In the genomic region with DNA sequence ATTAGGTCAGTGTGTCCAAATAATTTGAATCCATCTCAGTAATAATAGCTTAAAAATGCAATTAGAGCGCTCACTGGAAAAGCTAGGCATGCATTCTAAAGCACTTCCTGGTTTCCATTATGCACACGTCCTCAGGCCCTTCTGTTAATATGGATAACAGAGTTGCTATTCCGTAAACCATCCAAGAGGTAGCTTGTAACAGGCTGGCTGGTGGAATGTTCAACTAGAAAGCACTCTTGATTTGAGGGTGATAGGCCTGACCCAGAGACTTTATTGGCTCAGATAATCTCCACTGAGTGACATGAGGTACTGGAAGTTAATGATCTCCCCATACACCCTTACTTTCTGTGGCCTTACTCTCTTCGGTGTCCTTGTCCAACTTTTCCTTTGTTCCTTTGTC, we compare ENCODE assay signal across 19 mouse cellular contexts. TPM values are rescaled to one million over a fixed set of nuclear protein-coding genes. Genes with fewer than 3 reads are reported as not detected.
A peak's percentile ranks its signal among the peaks of the same experiment; 100 is the strongest.
DNase-seq lines count a peak whose midpoint lies in the region; ATAC-seq and TF ChIP-seq lines count a peak whose summit lies in the region.
"Had no signal": no experiment of that assay in that cellular context is flagged by ENCODE, and none has a peak within 500 bp of the region (broad histone marks: within the 10 kb centered on the region; RNA-seq: fewer than 3 reads in every experiment).

No protein-coding gene starts in this region.

- TF ChIP-seq CTCF in kidney, adult 2 months (conservative IDR thresholded peaks at IDR 0.05; ENCODE audit: insufficient read depth, insufficient read length, low read depth, low read length): no peak
- no peak for TF ChIP-seq CTCF in kidney, postnatal 0 days (IDR thresholded peaks at IDR 0.05; ENCODE audit: low read depth)

- no peak overlapping the region for H3K4me3 ChIP-seq in heart, embryonic 13.5 days
- H3K4me3 ChIP-seq in kidney, adult 2 months (ENCODE audit: insufficient read depth, low read depth, low read length): no peak overlapping the region
- H3K4me3 ChIP-seq in intestine, embryonic 16.5 days (ENCODE audit: low read length): no peak overlapping the region
- H3K4me3 ChIP-seq in kidney, postnatal 0 days (replicated peaks; ENCODE audit: low read depth, low read length): no peak overlapping the region
- H3K4me3 ChIP-seq: forebrain, embryonic 15.5 days; liver, embryonic 12.5 days; midbrain, embryonic 10.5 days had no signal

- H3K9me3 ChIP-seq in heart, embryonic 13.5 days: no peaks in the 10 kb centered on the region
- no peaks in the 10 kb centered on the region for H3K9me3 ChIP-seq in intestine, embryonic 16.5 days (ENCODE audit: control insufficient read depth, low read length)
- no peaks in the 10 kb centered on the region for H3K9me3 ChIP-seq in kidney, postnatal 0 days (replicated peaks; ENCODE audit: low read length)
- H3K9me3 ChIP-seq: forebrain, embryonic 15.5 days; G1E; liver, embryonic 12.5 days; midbrain, embryonic 10.5 days had no signal

- H3K9ac ChIP-seq in heart, embryonic 13.5 days: no peak overlapping the region
- no peak overlapping the region for H3K9ac ChIP-seq in intestine, embryonic 16.5 days (ENCODE audit: low read depth, low read length)
- H3K9ac ChIP-seq in kidney, postnatal 0 days (ENCODE audit: low read depth, low read length): no peak overlapping the region
- H3K9ac ChIP-seq: forebrain, embryonic 15.5 days; hindbrain, embryonic 14.5 days; liver, embryonic 12.5 days had no signal

- intact Hi-C loops in heart, postnatal 36 days (cut with DNase I): loop anchor here (2.0 kb wide), 1 partner anchor 41 kb away; no protein-coding TSS in a partner anchor

- DNase-seq in heart, postnatal 36 days: no peak
- peak; percentile 64 for DNase-seq in kidney, adult 2 months
- DNase-seq in kidney, postnatal 14 days: no peak
- no peak for DNase-seq in kidney, postnatal 0 days (ENCODE audit: low spot score)
- no peak for DNase-seq in layer of hippocampus, postnatal 10 days (ENCODE audit: low spot score in 2 of 2)
- no peak for DNase-seq in thymus, postnatal 4 days
- DNase-seq: adrenal gland, postnatal 14 days; cerebellum, adult 9-10 months; gastrocnemius, postnatal 14 days; lung, adult 18-20 months; lung, postnatal 10 days had no signal

- WGBS in heart, embryonic 13.5 days: 50% methylated on average over 4 of the region's 4 CpGs
- WGBS in kidney, adult 2 months: 27% methylated on average over 4 of the region's 4 CpGs
- 61% methylated on average over 4 of the region's 4 CpGs for WGBS in intestine, embryonic 16.5 days
- 55% methylated on average over 4 of the region's 4 CpGs for WGBS in kidney, postnatal 0 days

- no peaks in the 10 kb centered on the region for H3K36me3 ChIP-seq in heart, embryonic 13.5 days
- no peaks in the 10 kb centered on the region for H3K36me3 ChIP-seq in kidney, adult 2 months (ENCODE audit: control insufficient read depth, insufficient read depth, low read length)
- H3K36me3 ChIP-seq in intestine, embryonic 16.5 days (ENCODE audit: control insufficient read depth, insufficient read depth, low read length): no peaks in the 10 kb centered on the region
- H3K36me3 ChIP-seq in kidney, postnatal 0 days (ENCODE audit: insufficient read depth, low read length): no peaks in the 10 kb centered on the region
- H3K36me3 ChIP-seq: forebrain, embryonic 15.5 days; liver, embryonic 12.5 days; midbrain, embryonic 10.5 days had no signal

- TF ChIP-seq POLR2A in kidney, adult 2 months (IDR thresholded peaks at IDR 0.05; ENCODE audit: low read depth, low read length): no peak

- H3K4me2 ChIP-seq in heart, embryonic 13.5 days: no peak overlapping the region
- H3K4me2 ChIP-seq in intestine, embryonic 16.5 days (ENCODE audit: low read depth, low read length): no peak overlapping the region
- H3K4me2 ChIP-seq in kidney, postnatal 0 days (ENCODE audit: low read length): no peak overlapping the region
- H3K4me2 ChIP-seq: forebrain, embryonic 15.5 days; hindbrain, embryonic 14.5 days; liver, embryonic 12.5 days had no signal

- ATAC-seq in heart, embryonic 13.5 days (ENCODE audit: extremely low read depth, insufficient number of reproducible peaks, low FRiP score, low TSS enrichment): no peak
- peak; percentile 30; the same call in 1 of the 2 replicates for ATAC-seq in intestine, embryonic 16.5 days
- ATAC-seq in kidney, postnatal 0 days (replicated peaks; ENCODE audit: low FRiP score, low read depth): peak; percentile 64; the same call in 1 of the 2 replicates
- ATAC-seq: forebrain, embryonic 15.5 days; inflammation-experienced regulatory T-cells, adult 6 months; liver, embryonic 12.5 days had no signal

- H3K27ac ChIP-seq in heart, embryonic 13.5 days (replicated peaks): peak overlapping the region; percentile 20; the same call in 1 of the 2 replicates
- H3K27ac ChIP-seq in kidney, adult 2 months (ENCODE audit: insufficient read depth, low read depth, low read length): peak overlapping the region; percentile 97
- H3K27ac ChIP-seq in intestine, embryonic 16.5 days (ENCODE audit: low read length): no peak overlapping the region
- peak overlapping the region; percentile 90 for H3K27ac ChIP-seq in kidney, postnatal 0 days
- H3K27ac ChIP-seq: forebrain, embryonic 15.5 days; hindbrain, embryonic 14.5 days; liver, embryonic 12.5 days; midbrain, embryonic 10.5 days had no signal

- H3K27me3 ChIP-seq in heart, embryonic 13.5 days (replicated peaks): no peaks in the 10 kb centered on the region
- H3K27me3 ChIP-seq in kidney, adult 2 months (replicated peaks; ENCODE audit: control insufficient read depth, insufficient read depth, low read length): no peaks in the 10 kb centered on the region
- H3K27me3 ChIP-seq in intestine, embryonic 16.5 days (replicated peaks; ENCODE audit: control insufficient read depth, insufficient read depth, low read length): no peaks in the 10 kb centered on the region
- H3K27me3 ChIP-seq in kidney, postnatal 0 days (ENCODE audit: insufficient read depth, low read length): no peaks in the 10 kb centered on the region
- H3K27me3 ChIP-seq: forebrain, embryonic 15.5 days; liver, embryonic 12.5 days had no signal

- H3K4me1 ChIP-seq in heart, embryonic 13.5 days: peaks cover 73% of the 10 kb centered on the region
- peaks cover 59% of the 10 kb centered on the region for H3K4me1 ChIP-seq in kidney, adult 2 months (ENCODE audit: control insufficient read depth, insufficient read depth, low read length)
- H3K4me1 ChIP-seq in intestine, embryonic 16.5 days (ENCODE audit: control insufficient read depth, insufficient read depth, low read length): peaks cover 20% of the 10 kb centered on the region
- peaks cover 27% of the 10 kb centered on the region for H3K4me1 ChIP-seq in kidney, postnatal 0 days (replicated peaks; ENCODE audit: insufficient read depth, low read length)

RNA-seq across cellular contexts. Expression of gene Itpr1, which starts 43.0 kb away (rescaled TPM):
- 11.1 and 12.1 TPM in 2 replicates for polyA plus RNA-seq in heart, embryonic 13.5 days (2015; fragmentation: Nextera tagmentation; extraction: Ambion mirVana)
- total RNA-seq in heart, postnatal 36 days (2021): 10 to 100 TPM; 39.1 to 46.2 TPM
- 68.2 and 74.5 TPM in 2 replicates for polyA plus RNA-seq in kidney, adult 2 months (2012; rRNA removed)
- 5.9 and 6.2 TPM in 2 replicates for polyA plus RNA-seq in intestine, embryonic 16.5 days (2015; fragmentation: Nextera tagmentation; extraction: Ambion mirVana)
- polyA plus RNA-seq in kidney, postnatal 0 days (2015; fragmentation: Nextera tagmentation; extraction: Ambion mirVana): 21.2 TPM in 2 replicates
- 10 to 100 TPM; 79.2 to 94.8 TPM for total RNA-seq in layer of hippocampus, postnatal 10 days (2021)
